Mouse (Mus musculus) CH12.LX (cell line): ENCODE data around the gene Pbx1.

ENCODE experiments used
- CTCF ChIP-seq, 2 experiments: IDR thresholded peaks in 1 of 2; conservative IDR thresholded peaks in 1 of 2; 2 replicates each; pipeline ENCODE4 v1.5.1; 2011 to 2012; ENCODE audit warnings: low read depth in 2 of 2, low read length in 2 of 2, improper control_type of control experiment in 1 of 2, inconsistent platforms in 1 of 2, mild to moderate bottlenecking in 1 of 2, moderate library complexity in 1 of 2
- E2F4 ChIP-seq: IDR thresholded peaks from 2 replicates; pipeline ENCODE4 v1.6.1; 2011; ENCODE audit warnings: low read depth, low read length, improper control_type of control experiment; ENCODE audit not compliant: insufficient replicate concordance
- ETS1 ChIP-seq: conservative IDR thresholded peaks from 2 replicates; pipeline ENCODE4 v1.6.1; 2012; ENCODE audit warnings: low read depth, mild to moderate bottlenecking, inconsistent platforms, low read length, improper control_type of control experiment, moderate library complexity
- MYC ChIP-seq: IDR thresholded peaks from 2 replicates; pipeline ENCODE4 v1.6.1; 2011; ENCODE audit warnings: low read depth, mild to moderate bottlenecking, improper control_type of control experiment, low read length
- POLR2A ChIP-seq: IDR thresholded peaks from 2 replicates; pipeline ENCODE4 v1.6.1; 2011; ENCODE audit warnings: low read depth, mild to moderate bottlenecking, improper control_type of control experiment, low read length
- SMC3 ChIP-seq: IDR thresholded peaks from 2 replicates; pipeline ENCODE4 v1.6.1; 2011; ENCODE audit warnings: low read depth, low read length, improper control_type of control experiment
- TBP ChIP-seq: conservative IDR thresholded peaks from 2 replicates; pipeline ENCODE4 v1.6.1; 2011; ENCODE audit warnings: low read depth, low read length, improper control_type of control experiment
- USF2 ChIP-seq: conservative IDR thresholded peaks from 2 replicates; pipeline ENCODE4 v1.6.1; 2011; ENCODE audit warnings: low read depth, low read length, improper control_type of control experiment
- ZKSCAN1 ChIP-seq: IDR thresholded peaks from 2 replicates; pipeline ENCODE4 v1.6.1; 2012; ENCODE audit warnings: low read depth, inconsistent platforms, low read length, improper control_type of control experiment, borderline replicate concordance
- ZMIZ1 ChIP-seq: IDR thresholded peaks from 2 replicates; pipeline ENCODE4 v1.6.1; 2012; ENCODE audit warnings: low read depth, mild to moderate bottlenecking, inconsistent platforms, low read length, improper control_type of control experiment
- ZNF384 ChIP-seq: IDR thresholded peaks from 2 replicates; pipeline ENCODE4 v1.6.1; 2012; ENCODE audit warnings: low read depth, low read length, improper control_type of control experiment, inconsistent platforms

DNA sequence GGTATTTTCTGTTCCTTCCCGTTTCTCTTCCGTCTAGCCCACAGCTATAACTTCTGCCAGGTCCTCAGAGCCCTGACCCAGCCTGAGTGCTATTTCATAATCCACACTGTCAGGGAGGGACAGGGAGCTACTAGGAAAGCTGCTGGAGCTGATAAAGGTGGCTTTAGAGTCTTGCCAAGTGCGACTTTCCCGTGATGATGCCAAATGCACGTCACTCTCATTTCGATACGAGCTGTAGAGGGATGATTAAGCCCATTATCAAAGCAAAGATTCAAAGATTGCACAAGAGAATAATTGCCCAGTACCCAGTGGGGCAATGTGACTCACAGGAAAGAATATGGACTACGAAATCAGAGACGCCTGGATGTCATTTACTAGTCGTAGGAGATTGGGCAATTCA lies 69.6 kb downstream of the Pbx1 start:
- TF ChIP-seq CTCF (conservative IDR thresholded peaks at IDR 0.05 in 1 of 2, IDR thresholded peaks at IDR 0.05 in 1 of 2; ENCODE audit: low read depth in 2 of 2, low read length in 2 of 2): no peak
- TF ChIP-seq USF2: no peak
- no peak for TF ChIP-seq ZNF384
- TF ChIP-seq MYC: no peak
- TF ChIP-seq E2F4: no peak
- no peak for TF ChIP-seq POLR2A
- no peak for TF ChIP-seq ZMIZ1
- no peak for TF ChIP-seq ZKSCAN1
- TF ChIP-seq TBP: no peak
- no peak for TF ChIP-seq SMC3
- no peak for TF ChIP-seq ETS1
